Mouse (Mus musculus): Measurements from ENCODE around the gene Pak6.

GRCm38 (mm10) chr2:118662902-118663803 lies at the start of gene Pak6:
- TF ChIP-seq CTCF (conservative IDR thresholded peaks at IDR 0.05; ENCODE audit: insufficient read depth, insufficient read length, low read depth, low read length), result no peak
- TF ChIP-seq POLR2A (IDR thresholded peaks at IDR 0.05; ENCODE audit: low read depth, low read length), result no peak

All from kidney, adult 2 months (tissue).